Mouse (Mus musculus) frontal cortex, adult (tissue): ENCODE results near the gene Mthfs.
"Not testable (repeated sequence)": the region's sequence is repeated elsewhere in the genome, so short reads cannot be mapped to it uniquely, and the experiment has no call there.

Experiments used
- ATAC-seq: cut with Nextera tagmentation; 2 replicates; pipeline ENCODE4 v1.9.2; 2017; ENCODE audit warnings: mild to moderate bottlenecking, moderate library complexity, mixed read lengths; ENCODE audit not compliant: low TSS enrichment

Mthfs gene

DNA sequence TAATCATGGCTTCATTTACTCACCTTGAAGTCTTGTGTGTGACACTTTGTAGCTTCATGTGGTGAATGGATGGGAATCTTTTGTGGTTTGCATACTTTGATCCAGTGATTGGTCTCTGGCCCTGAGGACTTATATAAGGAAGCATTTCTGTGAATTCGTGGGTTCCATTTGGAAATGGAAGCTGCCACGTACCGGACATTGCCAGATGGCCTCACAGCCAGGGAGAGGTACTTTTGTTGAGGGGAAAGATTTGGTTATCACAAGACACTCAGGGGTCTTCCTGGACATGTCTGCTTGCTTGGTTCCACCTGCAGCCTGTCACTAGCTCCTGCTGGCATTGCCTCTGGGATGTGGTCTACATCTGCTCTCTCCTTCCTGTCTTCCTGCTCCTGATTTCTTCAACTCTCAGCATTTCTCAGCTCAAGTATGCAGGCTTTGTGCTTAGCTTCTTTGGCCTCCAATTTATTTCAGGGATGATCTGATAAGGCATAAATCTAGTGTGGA, 30.1 kb downstream of the Mthfs start:
- ATAC-seq, result not testable (repeated sequence)

DNA sequence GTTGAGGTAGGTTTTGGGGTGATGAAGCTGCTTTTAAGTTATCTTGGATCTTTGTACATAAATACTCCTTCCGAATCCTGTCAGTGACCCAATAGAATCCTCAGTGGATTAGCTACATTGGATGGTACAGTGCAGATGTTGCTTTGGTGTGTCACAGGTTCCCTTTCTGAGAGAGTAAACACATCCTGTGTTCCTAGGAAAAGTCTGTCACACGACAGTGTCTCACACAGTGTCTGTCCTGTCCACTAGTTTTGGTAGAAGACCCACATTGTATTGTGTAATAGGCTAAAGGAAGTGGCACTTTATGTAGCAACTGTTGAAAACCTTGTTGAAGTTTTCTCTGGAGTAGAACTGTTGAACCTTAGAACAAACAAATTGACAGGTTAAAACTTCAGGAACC, 42.9 kb downstream of the Mthfs start:
- ATAC-seq, result no peak

DNA sequence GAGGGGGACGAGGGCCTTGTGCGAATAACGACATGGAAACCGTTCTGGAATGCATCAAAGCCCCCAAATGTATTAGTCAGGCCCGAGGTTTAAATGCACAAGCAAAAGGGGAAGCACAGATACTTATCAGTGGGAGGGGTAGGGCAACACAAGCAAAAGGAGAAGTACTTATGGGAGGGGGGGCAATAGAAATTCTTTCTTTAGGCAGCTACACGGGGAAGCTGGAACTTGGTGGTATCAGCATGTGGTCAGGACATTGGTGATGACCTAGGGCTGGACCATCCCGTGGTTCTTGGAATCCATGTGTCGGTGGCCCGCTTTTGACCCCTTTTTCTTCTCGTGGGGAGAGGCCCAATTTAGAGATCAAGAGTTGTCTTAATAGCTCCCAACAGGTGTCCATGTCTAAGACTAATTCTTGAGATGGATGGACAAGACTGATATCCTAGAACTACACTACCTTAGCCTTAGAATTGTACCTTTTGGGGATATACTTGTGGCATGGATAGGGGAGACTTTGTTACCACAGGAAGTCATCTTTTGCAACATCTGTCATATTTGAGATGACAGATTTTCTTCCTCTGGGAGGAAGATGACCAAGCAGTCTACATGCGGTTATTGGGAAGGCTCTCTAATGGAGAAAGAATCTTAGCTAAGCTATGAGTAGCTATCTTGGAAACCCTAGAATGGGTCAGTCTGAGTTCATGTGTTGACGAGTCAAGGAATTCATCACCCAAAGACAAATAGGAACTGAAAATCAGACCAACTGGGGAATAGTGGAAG, 46.3 kb downstream of the Mthfs start:
- no peak for ATAC-seq

DNA sequence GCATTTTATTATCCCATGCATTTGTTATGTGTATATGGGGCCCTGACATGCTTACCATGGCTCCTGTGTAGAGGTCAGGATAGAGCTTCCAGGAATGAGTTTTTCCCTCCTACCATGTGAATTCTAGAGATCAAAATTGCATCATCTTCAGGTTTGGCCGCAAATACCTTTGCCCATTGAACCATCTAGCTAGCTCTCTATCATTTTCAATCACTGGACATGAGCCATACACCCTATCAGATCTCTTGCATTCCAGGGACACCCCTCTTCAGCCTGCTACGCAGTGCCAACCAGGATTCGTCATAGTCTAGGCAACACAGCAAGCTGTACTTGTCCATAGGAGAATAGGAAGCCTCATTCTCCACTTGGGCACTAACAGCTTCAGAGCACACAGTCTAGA, 53.5 kb downstream of the Mthfs start:
- ATAC-seq, result no peak

DNA sequence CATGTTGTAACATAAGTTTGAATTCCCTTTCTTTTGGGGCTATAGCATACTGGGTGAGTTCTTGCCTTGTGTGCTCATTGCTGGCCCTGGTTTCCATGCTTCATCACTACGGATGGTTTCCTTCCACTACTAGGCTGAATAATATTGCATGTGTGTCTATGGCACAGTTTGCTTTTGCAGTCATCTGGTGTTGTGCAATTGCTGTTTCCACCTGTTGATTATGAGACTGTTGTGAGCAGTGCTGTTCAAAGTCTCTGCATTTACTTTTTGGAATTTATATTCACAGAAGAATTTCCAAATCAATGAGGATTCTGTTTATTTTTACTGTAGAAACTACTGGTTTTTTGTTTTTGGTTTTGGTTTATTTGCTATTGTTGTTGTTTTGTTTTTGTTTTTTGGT, 54.1 kb downstream of the Mthfs start:
- ATAC-seq, result no peak

DNA sequence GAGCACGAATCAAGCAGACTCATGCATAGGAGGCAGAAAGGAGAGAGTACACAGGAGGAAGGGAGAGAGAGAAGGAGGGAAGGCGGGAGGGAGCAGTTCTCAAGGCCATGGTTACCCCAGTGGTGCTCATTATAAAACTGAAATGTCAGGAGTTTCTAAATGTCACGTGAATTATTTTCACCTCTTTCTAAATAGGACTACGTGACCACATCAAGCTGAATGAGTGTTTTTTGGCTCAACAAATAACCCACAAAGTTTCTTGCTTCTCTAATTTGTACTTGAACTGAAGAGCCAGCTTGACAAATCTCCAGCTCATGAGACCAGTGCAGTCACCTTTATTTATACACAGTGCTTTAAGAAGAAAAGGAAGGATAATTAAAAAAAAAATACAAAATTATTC, 56.6 kb downstream of the Mthfs start:
- ATAC-seq, result no peak

DNA sequence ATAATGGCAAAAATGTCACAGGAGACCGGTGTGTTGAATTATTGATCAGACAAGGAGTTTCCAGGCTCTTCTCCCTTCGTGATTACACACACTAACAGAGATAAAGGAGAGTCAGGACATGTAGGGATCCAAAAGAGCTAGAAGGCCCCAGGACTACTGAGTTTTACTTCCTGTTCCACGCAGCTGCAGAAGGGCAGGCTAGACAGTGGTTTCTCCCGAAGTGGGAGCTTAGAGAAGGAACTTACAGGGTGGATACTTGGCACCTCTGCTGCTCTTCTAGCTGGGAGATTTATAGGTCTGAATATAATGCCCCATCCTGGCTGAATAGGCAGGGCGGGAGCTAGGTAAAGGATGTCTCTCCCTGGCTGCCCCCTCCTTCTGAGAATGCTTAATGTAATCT, 57.1 kb downstream of the Mthfs start:
- ATAC-seq, result no peak

DNA sequence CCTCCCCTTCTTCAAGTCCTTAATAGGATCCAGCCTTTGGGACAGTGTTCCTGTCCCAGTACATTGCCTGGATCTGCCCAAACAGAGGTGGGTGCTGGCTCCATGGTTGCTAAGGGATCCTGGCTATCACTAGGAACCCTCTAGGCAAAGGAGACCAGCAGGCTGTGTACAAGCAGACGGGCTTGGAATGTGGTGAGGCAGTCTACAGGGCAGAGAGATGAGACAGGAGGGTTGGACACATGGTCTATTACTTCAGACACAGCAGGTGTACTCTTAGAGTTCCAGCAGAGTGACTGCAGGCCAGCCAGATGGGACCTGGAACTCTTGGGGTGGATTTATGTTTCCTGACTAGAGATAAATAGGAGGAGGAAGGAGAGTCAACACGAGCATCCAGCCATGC, 59.9 kb downstream of the Mthfs start:
- ATAC-seq, result no peak

DNA sequence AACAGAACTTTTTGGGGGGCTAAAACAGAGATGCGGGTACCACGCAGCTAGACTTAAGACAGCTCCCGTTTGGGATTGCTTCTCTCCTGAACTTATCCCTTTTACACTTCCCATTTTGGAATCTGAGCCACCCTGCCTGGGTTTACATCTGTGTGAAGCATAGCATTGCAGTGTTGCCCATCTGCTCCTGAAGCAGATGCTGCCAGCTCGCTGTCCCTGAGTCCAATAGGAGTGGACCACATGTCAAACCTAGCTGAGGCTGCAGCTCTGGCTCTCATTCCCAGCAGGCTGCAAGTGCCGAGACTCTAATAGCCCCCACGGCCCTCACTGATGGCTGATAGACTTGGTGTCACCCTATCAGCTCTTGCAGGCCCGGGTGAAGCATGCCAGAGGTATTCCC, 63.3 kb downstream of the Mthfs start:
- ATAC-seq, result peak; percentile 32; the same call in 1 of the 2 replicates

DNA sequence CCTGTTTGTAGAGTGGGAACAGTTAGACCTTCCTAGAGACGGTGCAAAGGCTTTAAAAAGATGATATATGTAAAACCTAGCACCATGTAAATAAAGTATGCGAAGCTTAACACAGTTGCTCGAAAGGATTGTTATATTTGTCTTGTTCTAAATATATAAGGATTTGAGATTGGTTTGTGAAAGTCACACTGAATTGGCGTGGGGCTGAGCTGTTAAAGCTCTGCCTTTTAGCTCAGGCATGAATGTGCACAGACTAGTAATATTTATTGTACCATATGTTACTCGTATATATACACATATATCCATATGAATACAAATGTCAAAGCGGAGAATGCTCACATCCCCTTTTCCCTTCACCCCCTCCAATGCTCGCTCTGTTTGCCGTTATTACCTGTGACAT, 67.7 kb downstream of the Mthfs start:
- peak; percentile 71 for ATAC-seq

DNA sequence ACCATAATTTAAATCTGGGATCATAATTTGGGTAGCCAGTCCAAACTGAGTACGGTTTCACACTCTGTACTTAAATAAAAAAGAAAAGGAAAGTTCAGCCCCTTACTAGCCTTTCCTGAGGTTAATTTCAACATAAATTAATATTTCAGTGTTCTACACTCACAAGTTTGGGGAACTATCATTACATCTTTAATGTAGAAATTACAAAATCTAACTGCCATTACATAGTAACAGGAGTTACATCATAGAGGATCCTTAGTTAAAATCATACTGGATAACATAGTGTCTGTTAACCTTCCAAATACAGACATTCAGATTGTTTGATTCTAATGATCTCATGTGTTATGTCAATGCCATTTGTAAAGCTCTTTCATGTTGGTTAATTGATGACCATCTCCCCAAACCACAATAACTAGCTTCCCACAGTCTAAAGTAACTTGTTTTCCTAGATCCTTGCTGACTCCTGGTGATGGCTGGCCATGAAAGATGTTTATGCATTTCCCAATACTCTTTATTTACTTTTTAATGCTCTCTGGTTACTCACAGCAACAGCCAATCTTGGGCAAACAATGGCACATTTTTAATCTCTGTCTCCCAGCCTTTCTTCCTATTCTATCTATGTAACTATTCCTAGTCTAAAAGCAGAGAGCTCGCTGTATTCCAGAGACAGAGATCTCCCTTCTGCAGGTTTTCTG, 72.0 kb downstream of the Mthfs start:
- no peak for ATAC-seq

DNA sequence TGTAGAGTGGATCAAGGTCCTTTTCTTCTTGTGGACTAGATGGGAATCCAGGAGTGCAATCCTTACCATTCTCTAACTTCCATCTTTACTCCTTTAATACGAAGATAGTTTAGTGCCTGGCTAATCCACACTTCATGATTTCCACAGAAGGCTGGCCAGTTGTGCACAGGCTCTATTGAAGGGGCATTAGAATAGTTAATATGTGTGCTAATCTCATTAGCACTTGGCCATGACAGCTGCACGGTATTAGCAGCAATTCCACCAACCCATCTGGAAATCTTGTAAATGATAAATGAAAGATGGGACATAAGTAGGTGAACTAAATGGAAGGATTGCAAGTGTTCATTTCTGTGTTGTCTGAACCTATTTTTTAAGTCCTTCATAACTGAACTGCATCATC, 77.6 kb downstream of the Mthfs start:
- no peak for ATAC-seq

DNA sequence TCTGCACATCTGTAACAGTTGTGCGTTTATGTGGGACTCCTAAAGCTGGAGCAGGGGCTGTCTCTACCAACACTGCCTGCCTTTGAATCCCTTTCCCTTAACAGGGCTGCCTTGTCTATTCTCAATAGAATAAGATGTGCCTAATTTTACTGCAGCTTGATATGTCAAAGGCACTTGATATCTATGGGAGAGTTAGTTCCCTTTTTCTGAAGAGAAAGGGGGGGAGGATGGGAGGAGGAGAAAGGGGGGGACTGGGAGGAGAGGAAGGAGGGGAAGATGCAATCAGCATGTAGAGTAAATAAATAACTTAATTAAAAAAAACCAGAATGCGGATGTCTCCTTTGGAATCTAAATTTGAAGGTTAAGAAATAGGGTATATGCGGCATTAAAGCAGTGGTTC, 82.9 kb downstream of the Mthfs start:
- ATAC-seq, result no peak

DNA sequence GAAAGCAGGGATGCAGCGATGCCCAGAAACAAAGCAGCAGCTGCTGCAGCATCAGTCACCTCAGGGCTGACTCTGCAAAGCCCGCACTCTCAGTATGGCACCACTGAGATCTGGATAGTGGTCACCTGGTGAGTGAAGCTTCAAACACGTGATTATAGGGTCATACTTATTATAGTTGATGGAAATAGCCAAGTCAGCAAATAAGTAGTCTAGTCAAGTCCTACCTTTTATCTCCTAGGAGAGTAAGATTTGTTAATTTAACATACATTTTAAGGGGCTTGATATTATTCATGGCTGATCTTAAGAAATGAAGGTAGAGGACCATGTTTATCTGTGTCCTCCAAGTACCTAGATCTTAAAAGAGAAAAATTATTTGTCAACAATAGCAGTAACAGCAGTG, 83.6 kb downstream of the Mthfs start:
- ATAC-seq, result no peak

DNA sequence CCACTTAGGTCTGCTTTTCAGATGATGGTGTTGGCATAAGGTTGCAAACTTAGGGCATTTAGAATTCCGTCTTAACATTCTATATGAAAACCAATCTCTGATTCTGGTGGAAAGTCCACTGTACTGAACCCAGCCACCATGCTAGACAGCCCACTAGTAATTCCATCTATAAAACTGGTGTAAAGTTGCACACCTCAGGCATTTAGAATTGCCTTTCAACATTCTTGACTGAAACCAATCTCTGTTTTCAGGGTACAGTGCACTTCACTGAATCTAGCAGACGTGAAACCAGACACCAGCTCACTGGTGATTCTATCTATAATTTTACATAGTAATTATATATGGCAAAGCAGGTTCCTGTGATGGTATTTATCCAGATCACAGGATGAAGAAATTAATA, 95.2 kb downstream of the Mthfs start:
- ATAC-seq, result no peak

DNA sequence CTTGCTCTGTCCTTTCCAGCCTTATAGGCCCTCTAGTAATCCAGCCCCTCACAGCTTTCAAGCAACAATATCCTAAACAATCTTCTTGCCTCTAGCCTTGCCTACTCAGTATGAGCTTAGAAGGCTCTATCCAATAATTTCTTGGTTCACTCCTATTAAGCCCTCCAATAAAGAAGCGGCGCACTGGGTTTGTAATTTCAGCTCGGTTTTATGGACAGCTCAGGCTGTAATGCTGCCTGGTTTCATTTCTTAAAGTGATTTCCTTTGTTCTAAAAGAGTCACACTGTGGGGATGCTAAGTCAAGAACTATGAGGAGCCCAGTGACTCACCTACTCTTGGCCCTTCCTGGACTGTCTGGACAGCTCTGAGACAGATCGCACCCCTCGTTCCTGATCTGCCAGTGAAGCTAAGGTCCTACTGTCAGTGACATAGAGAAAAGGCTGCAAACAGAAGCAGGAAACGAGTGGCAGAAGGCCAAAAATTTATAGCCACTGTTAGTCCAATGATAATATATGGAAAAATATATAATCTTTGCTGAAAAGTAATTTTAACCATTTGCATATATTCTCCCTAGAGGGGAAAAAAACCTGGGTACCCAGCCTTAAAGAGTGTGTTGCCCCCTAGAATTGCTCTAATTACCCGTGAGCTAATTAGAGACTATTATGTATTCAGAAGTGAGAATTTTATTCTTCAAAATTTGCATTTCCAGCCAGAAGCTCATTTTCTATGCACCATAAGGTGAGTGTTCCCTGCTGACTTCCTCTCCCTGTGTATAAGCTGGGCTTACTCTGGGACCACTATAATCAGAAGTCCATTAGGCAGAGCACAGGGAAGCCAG, 98.1 kb downstream of the Mthfs start:
- no peak for ATAC-seq

DNA sequence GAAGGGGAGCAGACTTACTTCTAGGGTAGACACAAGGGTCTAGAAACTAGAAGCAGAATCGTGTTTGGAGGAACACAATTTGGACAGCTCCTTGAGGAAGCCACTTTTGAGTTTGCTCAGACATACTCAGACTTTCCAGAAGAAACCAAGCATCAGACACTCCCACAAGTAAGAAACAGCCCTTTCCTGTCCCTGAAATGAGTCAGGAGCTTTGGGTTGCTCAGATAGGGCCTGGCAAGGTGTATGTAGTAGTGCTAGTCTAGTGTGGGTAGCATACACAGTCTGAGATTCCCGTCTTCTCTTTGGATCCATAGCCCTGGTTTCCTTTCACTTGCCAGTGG, 98.7 kb downstream of the Mthfs start:
- no peak for ATAC-seq

DNA sequence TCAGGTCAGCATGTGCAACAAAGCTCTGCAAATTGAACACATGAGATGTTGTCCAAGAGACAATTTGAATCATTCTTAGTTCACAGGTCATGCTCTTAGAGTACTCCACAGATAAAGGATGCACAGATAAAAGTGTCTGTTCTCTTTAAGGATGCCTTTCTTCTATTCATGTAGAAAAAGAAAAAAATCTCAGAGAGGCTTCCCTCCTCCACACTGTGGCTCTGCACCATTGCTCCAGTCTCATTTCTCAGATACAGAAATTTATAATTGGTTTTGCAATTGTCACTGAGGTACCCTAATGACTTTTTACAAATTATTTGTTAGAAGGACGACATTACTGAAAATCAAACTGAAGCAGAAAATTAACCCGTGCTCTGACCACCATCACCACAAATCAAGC, 101.2 kb downstream of the Mthfs start:
- ATAC-seq, result no peak

DNA sequence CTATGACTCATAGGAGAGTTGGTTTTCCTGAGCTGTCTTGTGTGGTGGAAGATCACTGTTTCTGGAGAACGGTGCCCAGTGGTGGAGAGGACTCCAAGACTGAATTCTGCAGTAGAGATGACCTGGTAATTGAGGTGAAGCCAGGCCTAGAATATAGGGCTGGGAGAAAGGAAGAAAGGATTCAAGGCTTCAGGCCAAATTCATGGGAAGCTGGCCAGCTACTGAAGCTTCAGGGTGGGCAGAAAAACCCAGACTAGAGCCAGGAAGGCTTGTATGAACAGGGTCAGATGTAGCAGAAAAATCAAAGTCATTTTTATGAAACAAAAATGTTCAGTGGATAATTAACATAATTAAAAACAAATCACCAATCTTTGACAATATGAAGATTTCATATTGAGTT, 163.3 kb downstream of the Mthfs start:
- ATAC-seq, result no peak

DNA sequence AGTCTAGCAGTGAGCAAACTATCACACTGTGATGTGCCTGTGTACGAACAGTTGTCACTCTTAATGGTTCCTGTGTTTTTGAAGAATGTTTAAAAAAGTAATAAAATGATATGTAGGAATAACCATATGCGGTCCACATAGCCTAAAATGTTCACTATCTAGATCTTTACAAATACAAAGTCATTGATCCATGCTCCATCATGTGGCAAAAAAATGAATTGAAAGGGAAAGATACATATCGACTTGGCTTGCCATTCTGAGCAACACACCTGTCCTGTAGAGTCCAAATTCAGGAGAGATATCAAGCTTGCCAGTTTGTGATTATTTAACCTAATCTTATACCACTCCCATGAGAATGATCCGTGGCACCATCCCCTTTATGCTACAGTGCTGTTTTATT, 164.2 kb downstream of the Mthfs start:
- peak; percentile 50; the same call in 1 of the 2 replicates for ATAC-seq

DNA sequence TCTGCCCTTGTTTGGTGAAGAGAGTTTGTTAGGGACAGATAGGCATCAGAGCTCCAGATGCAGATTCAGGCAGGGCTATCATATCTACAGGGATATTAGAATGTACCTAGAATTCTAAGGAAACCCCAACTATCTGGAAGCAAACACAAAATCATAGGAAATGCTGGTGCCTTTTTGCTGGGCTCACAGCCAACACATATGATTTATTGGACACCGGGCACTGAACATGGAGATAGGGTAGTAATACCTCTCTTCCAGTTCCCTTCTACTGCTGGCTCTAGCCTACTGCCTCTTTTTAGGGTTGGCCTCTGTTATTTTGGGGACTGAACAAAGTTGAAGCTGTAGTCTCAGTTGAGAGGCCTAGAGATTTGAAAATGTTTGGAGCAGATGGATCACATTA, 192.6 kb downstream of the Mthfs start:
- no peak; the same call in 1 of the 2 replicates for ATAC-seq
